In genomic region chr17:26396765-26397164, GRCm38 (mm10) we compare ENCODE assay signal across 17 mouse cellular contexts. TPM values are rescaled to one million over a fixed set of nuclear protein-coding genes. Genes with fewer than 3 reads are reported as not detected.
DNase-seq lines count a peak whose midpoint lies in the region; ATAC-seq and TF ChIP-seq lines count a peak whose summit lies in the region.
"Had no signal": no experiment of that assay in that cellular context is flagged by ENCODE, and none has a peak within 500 bp of the region (broad histone marks: within the 10 kb centered on the region; RNA-seq: fewer than 3 reads in every experiment).

No protein-coding gene starts in this region.

- no peak for TF ChIP-seq POLR2A in kidney, adult 2 months (IDR thresholded peaks at IDR 0.05; ENCODE audit: low read depth, low read length)

- no peak for DNase-seq in frontal cortex, postnatal 25 days (ENCODE audit: low spot score in 2 of 2)
- no peak for DNase-seq in kidney, adult 2 months
- DNase-seq in kidney, adult 9 months = no peak
- DNase-seq in lung, postnatal 36 days = no peak
- no peak for DNase-seq in adrenal gland, postnatal 4 days (ENCODE audit: low spot score in 2 of 2)
- DNase-seq: cerebellum, adult 11 months; cerebellum, postnatal 10 days; kidney, adult 8-10 months; thymus, postnatal 25 days had no signal

- no peaks in the 10 kb centered on the region for H3K36me3 ChIP-seq in kidney, adult 2 months (ENCODE audit: control insufficient read depth, insufficient read depth, low read length)
- H3K36me3 ChIP-seq in lung, embryonic 16.5 days (ENCODE audit: control insufficient read depth, insufficient read depth, low read length) = no peaks in the 10 kb centered on the region
- H3K36me3 ChIP-seq: embryonic facial prominence, embryonic 15.5 days; forebrain, embryonic 10.5 days; hindbrain, embryonic 15.5 days had no signal

- no peak overlapping the region for H3K9ac ChIP-seq in lung, embryonic 16.5 days (ENCODE audit: low read length)
- H3K9ac ChIP-seq: embryonic facial prominence, embryonic 15.5 days; hindbrain, embryonic 15.5 days had no signal

- peak; percentile 62; the same call in 1 of the 2 replicates for ATAC-seq in frontal cortex, adult (ENCODE audit: low TSS enrichment)
- no peak for ATAC-seq in lung, embryonic 16.5 days (ENCODE audit: low read depth)
- ATAC-seq: CD4-positive, CD25-positive, alpha-beta regulatory T cell, adult 4 months; Patski had no signal

- TF ChIP-seq CTCF in kidney, adult 2 months (conservative IDR thresholded peaks at IDR 0.05; ENCODE audit: insufficient read depth, insufficient read length, low read depth, low read length) = no peak

- H3K9me3 ChIP-seq in lung, embryonic 16.5 days (ENCODE audit: control insufficient read depth, low read length) = no peaks in the 10 kb centered on the region
- H3K9me3 ChIP-seq: embryonic facial prominence, embryonic 15.5 days; hindbrain, embryonic 15.5 days had no signal

- H3K4me3 ChIP-seq in kidney, adult 2 months (ENCODE audit: insufficient read depth, low read depth, low read length) = no peak overlapping the region
- H3K4me3 ChIP-seq in lung, embryonic 16.5 days (ENCODE audit: low read length) = no peak overlapping the region
- H3K4me3 ChIP-seq: embryonic facial prominence, embryonic 15.5 days; forebrain, embryonic 10.5 days; hindbrain, embryonic 15.5 days had no signal

- 66% methylated on average over 3 of the region's 3 CpGs for WGBS in kidney, adult 2 months
- 52% methylated on average over 3 of the region's 3 CpGs for WGBS in lung, embryonic 16.5 days

- no peaks in the 10 kb centered on the region for H3K27me3 ChIP-seq in kidney, adult 2 months (replicated peaks; ENCODE audit: control insufficient read depth, insufficient read depth, low read length)
- H3K27me3 ChIP-seq in lung, embryonic 16.5 days (ENCODE audit: control insufficient read depth, insufficient read depth, low read depth, low read length) = no peaks in the 10 kb centered on the region
- H3K27me3 ChIP-seq: embryonic facial prominence, embryonic 15.5 days; hindbrain, embryonic 15.5 days; Patski had no signal

- H3K27ac ChIP-seq in kidney, adult 2 months (ENCODE audit: insufficient read depth, low read depth, low read length) = peak overlapping the region; percentile 47; the same call in 1 of the 2 replicates
- H3K27ac ChIP-seq in lung, embryonic 16.5 days (ENCODE audit: low read length) = 0 out of 2 replicates have a peak overlapping the region, but pooled peaks have one; percentile 17
- H3K27ac ChIP-seq: embryonic facial prominence, embryonic 15.5 days; forebrain, embryonic 10.5 days; hindbrain, embryonic 15.5 days had no signal

- H3K4me1 ChIP-seq in kidney, adult 2 months (ENCODE audit: control insufficient read depth, insufficient read depth, low read length) = no peaks in the 10 kb centered on the region
- H3K4me1 ChIP-seq in lung, embryonic 16.5 days (replicated peaks; ENCODE audit: control insufficient read depth, insufficient read depth, low read length) = no peaks in the 10 kb centered on the region
- H3K4me1 ChIP-seq: embryonic facial prominence, embryonic 15.5 days; forebrain, embryonic 10.5 days; hindbrain, embryonic 15.5 days had no signal

- no peak overlapping the region for H3K4me2 ChIP-seq in lung, embryonic 16.5 days (ENCODE audit: low read depth, low read length)
- H3K4me2 ChIP-seq: embryonic facial prominence, embryonic 15.5 days; hindbrain, embryonic 15.5 days; liver, embryonic 11.5 days had no signal

RNA-seq across cellular contexts. Expression of gene Neurl1b, which starts 17.9 kb away (rescaled TPM):
- 22.0 and 28.7 TPM in 2 replicates for polyA plus RNA-seq in kidney, adult 2 months (2012; rRNA removed)
- 1.8 and 2.3 TPM in 2 replicates for polyA plus RNA-seq in lung, embryonic 16.5 days (2015; fragmentation: Nextera tagmentation; extraction: Ambion mirVana)
- 10 to 100 TPM; 55.6 to 57.4 TPM for total RNA-seq in adrenal gland, postnatal 4 days (2021)
